Mouse (Mus musculus) CH12.LX (cell line): ENCODE results near the gene Kif26a. TPM values are rescaled to one million over a fixed set of nuclear protein-coding genes. Genes with fewer than 3 reads are reported as not detected.

Experiments used
- DNase-seq: peaks from one replicate; pipeline ENCODE4 v3.0.0-alpha.2; 2013; ENCODE audit errors: extremely low read depth
- H3K27ac ChIP-seq: 2 replicates; pipeline ENCODE4 v1.5.1; 2012; ENCODE audit warnings: low read depth, mild to moderate bottlenecking, control low read depth, moderate library complexity; ENCODE audit not compliant: insufficient read depth
- H3K27me3 ChIP-seq: replicated peaks from 2 replicates; pipeline ENCODE3; 2012; ENCODE audit warnings: inconsistent platforms
- H3K36me3 ChIP-seq, 2 experiments: replicated peaks in 1 of 2; 2 replicates each; pipeline versions ENCODE3 to v1.6.1; 2012; ENCODE audit warnings: inconsistent platforms in 1 of 2, low read length in 1 of 2, mild to moderate bottlenecking in 1 of 2, mixed read lengths in 1 of 2, moderate library complexity in 1 of 2; ENCODE audit not compliant: control insufficient read depth in 1 of 2, insufficient read depth in 1 of 2
- H3K4me1 ChIP-seq, 2 experiments: 2 replicates each; pipeline ENCODE4 v1.6.1; 2012; ENCODE audit warnings: inconsistent platforms in 1 of 2, moderate library complexity in 1 of 2; ENCODE audit not compliant: insufficient read depth in 2 of 2, control insufficient read depth in 1 of 2
- H3K4me2 ChIP-seq: 2 replicates; pipeline ENCODE4 v1.6.1; 2012; ENCODE audit warnings: low read depth, mild to moderate bottlenecking, control low read depth; ENCODE audit not compliant: poor library complexity, insufficient read depth, severe bottlenecking
- H3K4me3 ChIP-seq, 3 experiments: fragments of 150-350 bp in 1 of 3; sonication (generic) in 1 of 3; replicated peaks in 1 of 3; 2 replicates each; pipeline versions ENCODE3 to v1.5.1; 2011 to 2012; ENCODE audit warnings: low read depth in 2 of 3, low read length in 2 of 3, mild to moderate bottlenecking in 2 of 3, moderate library complexity in 2 of 3, control low read depth in 1 of 3, improper control_type of control experiment in 1 of 3, inconsistent platforms in 1 of 3, mixed read lengths in 1 of 3; ENCODE audit not compliant: poor library complexity in 1 of 3
- H3K79me2 ChIP-seq: replicated peaks from 2 replicates; pipeline ENCODE4 v1.6.1; 2012; ENCODE audit warnings: mild to moderate bottlenecking, moderate library complexity; ENCODE audit not compliant: control insufficient read depth, poor library complexity, insufficient read depth, severe bottlenecking; ENCODE audit errors: extremely low read depth
- H3K9ac ChIP-seq: 2 replicates; pipeline ENCODE4 v1.6.1; 2012; ENCODE audit warnings: low read depth, mild to moderate bottlenecking, control low read depth, moderate library complexity; ENCODE audit not compliant: insufficient read depth
- H3K9me3 ChIP-seq: replicated peaks from 2 replicates; pipeline ENCODE3; 2012; ENCODE audit warnings: low read length, inconsistent platforms, mixed read lengths
- CHD2 ChIP-seq: IDR thresholded peaks from 2 replicates; pipeline ENCODE4 v1.6.1; 2011; ENCODE audit warnings: low read length, improper control_type of control experiment
- GABPA ChIP-seq: IDR thresholded peaks from 2 replicates; pipeline ENCODE4 v1.6.1; 2012; ENCODE audit warnings: low read depth, low read length, improper control_type of control experiment, inconsistent platforms; ENCODE audit not compliant: insufficient replicate concordance
- JUN ChIP-seq: IDR thresholded peaks from 2 replicates; pipeline ENCODE4 v1.6.1; 2011; ENCODE audit warnings: low read depth, mild to moderate bottlenecking, low read length, improper control_type of control experiment, moderate library complexity; ENCODE audit not compliant: insufficient read depth
- KAT2A ChIP-seq: IDR thresholded peaks from 2 replicates; pipeline ENCODE4 v1.6.1; 2012; ENCODE audit warnings: low read length, improper control_type of control experiment, inconsistent platforms; ENCODE audit not compliant: insufficient replicate concordance
- MAX ChIP-seq: IDR thresholded peaks from 2 replicates; pipeline ENCODE4 v1.6.1; 2011; ENCODE audit warnings: low read length, improper control_type of control experiment
- MEF2A ChIP-seq: IDR thresholded peaks from 2 replicates; pipeline ENCODE4 v1.6.1; 2014; ENCODE audit warnings: low read depth, mild to moderate bottlenecking, inconsistent platforms, low read length, improper control_type of control experiment, borderline replicate concordance
- MXI1 ChIP-seq: IDR thresholded peaks from 2 replicates; pipeline ENCODE4 v1.6.1; 2011; ENCODE audit warnings: mild to moderate bottlenecking, low read depth, low read length, improper control_type of control experiment
- NELFE ChIP-seq: IDR thresholded peaks from 2 replicates; pipeline ENCODE4 v1.6.1; 2011; ENCODE audit warnings: low read depth, low read length, improper control_type of control experiment
- NRF1 ChIP-seq: IDR thresholded peaks from 2 replicates; pipeline ENCODE4 v1.6.1; 2014; ENCODE audit warnings: low read depth, mild to moderate bottlenecking, inconsistent platforms, low read length, improper control_type of control experiment, moderate library complexity
- PAX5 ChIP-seq: IDR thresholded peaks from 2 replicates; pipeline ENCODE4 v1.6.1; 2012; ENCODE audit warnings: low read length, inconsistent platforms, mixed read lengths
- POLR2A ChIP-seq: IDR thresholded peaks from 2 replicates; pipeline ENCODE4 v1.6.1; 2011; ENCODE audit warnings: low read depth, mild to moderate bottlenecking, improper control_type of control experiment, low read length
- POLR2AphosphoS2 ChIP-seq: IDR thresholded peaks from 2 replicates; pipeline ENCODE4 v1.6.1; 2011; ENCODE audit warnings: low read depth, low read length, improper control_type of control experiment
- SMC3 ChIP-seq: IDR thresholded peaks from 2 replicates; pipeline ENCODE4 v1.6.1; 2011; ENCODE audit warnings: low read depth, low read length, improper control_type of control experiment
- TBP ChIP-seq: conservative IDR thresholded peaks from 2 replicates; pipeline ENCODE4 v1.6.1; 2011; ENCODE audit warnings: low read depth, low read length, improper control_type of control experiment
- USF1 ChIP-seq: IDR thresholded peaks from 2 replicates; pipeline ENCODE4 v1.6.1; 2014; ENCODE audit warnings: low read depth, mild to moderate bottlenecking, inconsistent platforms, low read length, improper control_type of control experiment
- USF2 ChIP-seq: conservative IDR thresholded peaks from 2 replicates; pipeline ENCODE4 v1.6.1; 2011; ENCODE audit warnings: low read depth, low read length, improper control_type of control experiment
- ZC3H11A ChIP-seq: IDR thresholded peaks from 2 replicates; pipeline ENCODE4 v1.6.1; 2012; ENCODE audit warnings: low read depth, mild to moderate bottlenecking, inconsistent platforms, low read length, improper control_type of control experiment
- ZMIZ1 ChIP-seq: IDR thresholded peaks from 2 replicates; pipeline ENCODE4 v1.6.1; 2012; ENCODE audit warnings: low read depth, mild to moderate bottlenecking, inconsistent platforms, low read length, improper control_type of control experiment
- dilution Hi-C: fragments of 300-500 bp; cut with MboI; formaldehyde crosslinking; loops from 2 replicates; pipeline ENCODE4 v1.14.3; 2020; ENCODE audit warnings: low sequenced_read_pairs; ENCODE audit not compliant: extremely low pct_unique_long_range_greater_than_20kb, extremely low pct_ligation_motif_present
- in situ Hi-C: fragments of 300-500 bp; cut with MboI; formaldehyde crosslinking; loops from 3 replicates; pipeline ENCODE4 v1.14.3; 2019; ENCODE audit warnings: low sequenced_read_pairs, low pct_ligation_motif_present, low pct_unique_long_range_greater_than_20kb, mixed read lengths
- polyA plus RNA-seq: library from polyadenylated mRNA; unstranded; fragments of >175 nt; gene quantifications from 2 replicates; pipeline ENCODE4 v1.2.1, GENCODE M21; 2012; ENCODE audit warnings: low read depth; ENCODE audit not compliant: insufficient read length
- total RNA-seq, 2 experiments: library from RNA; depleted of rRNA; stranded (reverse); fragments of 300-350 nt in 1 of 2; fragments of >200 nt in 1 of 2; gene quantifications; 2 replicates each; pipeline ENCODE4 v1.2.3; 2012 to 2014

Gene Kif26a
- total and polyA plus RNA-seq, 3 experiments = not detected

GRCm38 (mm10) chr12:112229084-112229483 is 83.1 kb downstream of the Kif26a start:
- Histone ChIP-seq H3K4me2 (no peak overlapping the region), H3K4me1 (no peaks in the 10 kb centered on the region), H3K27ac (no peak overlapping the region), H3K36me3 (no peaks in the 10 kb centered on the region), H3K9ac (no peak overlapping the region), H3K4me3 (no peak overlapping the region), H3K9me3 (no peaks in the 10 kb centered on the region), H3K79me2 (no peaks in the 10 kb centered on the region), H3K27me3 (peaks cover 76% of the 10 kb centered on the region)
- dilution Hi-C loops = no loop called here
- DNase-seq = no peak
- TF ChIP-seq ZMIZ1 (no peak), USF1 (no peak), MAX (no peak), JUN (no peak), TBP (no peak), CHD2 (no peak), NRF1 (no peak), GABPA (no peak), POLR2A (no peak), MEF2A (no peak), ZC3H11A (no peak), MXI1 (no peak), POLR2AphosphoS2 (no peak), NELFE (no peak), USF2 (no peak), KAT2A (no peak), SMC3 (no peak)
- in situ Hi-C loops = no loop called here

- Histone ChIP-seq H3K79me2 (no peaks in the 10 kb centered on the region), H3K36me3 (no peaks in the 10 kb centered on the region), H3K4me3 (no peak overlapping the region), H3K9me3 (no peaks in the 10 kb centered on the region), H3K27ac (no peak overlapping the region), H3K4me2 (no peak overlapping the region), H3K4me1 (no peaks in the 10 kb centered on the region), H3K27me3 (peaks cover 76% of the 10 kb centered on the region), H3K9ac (no peak overlapping the region)
- TF ChIP-seq PAX5 (no peak), MEF2A (no peak)
- no peak for DNase-seq
- in situ Hi-C loops (no loop called here), dilution Hi-C loops (no loop called here)
Observed at GRCm38 (mm10) chr12:112230196-112230595, 84.2 kb downstream of the Kif26a start.

Other genes starting within 250 kb of the Kif26a start
- gene Ppp1r13b, start 238.1 kb upstream of the Kif26a start, total RNA-seq (2012; rRNA removed) = 0.64 and 0.76 TPM in 2 replicates
- gene Ppp1r13b, start 238.1 kb upstream of the Kif26a start, total RNA-seq (2014; rRNA removed) = 0.34 and 0.42 TPM in 2 replicates
- gene Ppp1r13b, start 238.1 kb upstream of the Kif26a start, polyA plus RNA-seq = 1.3 and 2.0 TPM in 2 replicates
- gene Atp5mpl, start 179.2 kb upstream of the Kif26a start, total RNA-seq (2012; rRNA removed) = 224 and 276 TPM in 2 replicates
- gene Atp5mpl, start 179.2 kb upstream of the Kif26a start, total RNA-seq (2014; rRNA removed) = 669 and 768 TPM in 2 replicates
- 164 and 172 TPM in 2 replicates for gene Atp5mpl, start 179.2 kb upstream of the Kif26a start, polyA plus RNA-seq
- gene Tdrd9, start 174.6 kb upstream of the Kif26a start, total RNA-seq (2012; rRNA removed) = not detected in 2 replicates
- not detected in 2 replicates for gene Tdrd9, start 174.6 kb upstream of the Kif26a start, total RNA-seq (2014; rRNA removed)
- not detected in 2 replicates for gene Tdrd9, start 174.6 kb upstream of the Kif26a start, polyA plus RNA-seq
- gene Rd3l, start 164.9 kb upstream of the Kif26a start, total RNA-seq (2012; rRNA removed) = not detected in 2 replicates
- gene Rd3l, start 164.9 kb upstream of the Kif26a start, total RNA-seq (2014; rRNA removed) = not detected in 2 replicates
- gene Rd3l, start 164.9 kb upstream of the Kif26a start, polyA plus RNA-seq = not detected in 2 replicates
- gene Aspg, start 39.5 kb upstream of the Kif26a start, total RNA-seq (2012; rRNA removed) = not detected in 2 replicates
- not detected in 2 replicates for gene Aspg, start 39.5 kb upstream of the Kif26a start, total RNA-seq (2014; rRNA removed)
- not detected in 2 replicates for gene Aspg, start 39.5 kb upstream of the Kif26a start, polyA plus RNA-seq